Mouse (Mus musculus): Measurements from ENCODE around the gene Sp7.
"Not testable (repeated sequence)": the region's sequence is repeated elsewhere in the genome, so short reads cannot be mapped to it uniquely, and the experiment has no call there.

Gene Sp7

GRCm38 (mm10) chr15:102346444-102346843 is 20.5 kb downstream of the Sp7 start:
- no peak for DNase-seq (ENCODE audit: low spot score in 2 of 2)

DNA sequence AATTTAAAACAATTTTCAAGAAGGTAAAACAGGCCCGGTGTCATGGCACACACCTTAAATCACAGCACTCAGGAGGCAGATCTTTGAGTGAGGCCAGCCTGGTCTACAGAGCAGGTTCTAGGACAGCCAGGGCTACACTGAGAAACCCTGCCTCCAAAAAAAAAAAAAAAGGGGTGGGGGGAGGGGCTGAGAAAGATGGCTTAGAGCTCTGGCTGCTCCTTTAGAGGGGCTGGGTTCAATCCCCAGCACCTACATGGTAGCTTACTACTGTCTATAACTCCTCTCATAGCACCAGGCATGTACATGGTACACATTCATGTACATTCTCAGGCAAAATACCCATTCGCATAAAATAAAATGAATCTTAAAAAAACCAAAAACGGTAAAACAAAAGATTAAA is 22.5 kb downstream of the Sp7 start:
- DNase-seq (ENCODE audit: low spot score in 2 of 2) = no peak

GRCm38 (mm10) chr15:102341580-102341979 is 25.4 kb downstream of the Sp7 start:
- no peak for DNase-seq (ENCODE audit: low spot score in 2 of 2)

- DNase-seq (ENCODE audit: low spot score in 2 of 2) = no peak
Observed at GRCm38 (mm10) chr15:102339612-102340011, 27.4 kb downstream of the Sp7 start.

DNA sequence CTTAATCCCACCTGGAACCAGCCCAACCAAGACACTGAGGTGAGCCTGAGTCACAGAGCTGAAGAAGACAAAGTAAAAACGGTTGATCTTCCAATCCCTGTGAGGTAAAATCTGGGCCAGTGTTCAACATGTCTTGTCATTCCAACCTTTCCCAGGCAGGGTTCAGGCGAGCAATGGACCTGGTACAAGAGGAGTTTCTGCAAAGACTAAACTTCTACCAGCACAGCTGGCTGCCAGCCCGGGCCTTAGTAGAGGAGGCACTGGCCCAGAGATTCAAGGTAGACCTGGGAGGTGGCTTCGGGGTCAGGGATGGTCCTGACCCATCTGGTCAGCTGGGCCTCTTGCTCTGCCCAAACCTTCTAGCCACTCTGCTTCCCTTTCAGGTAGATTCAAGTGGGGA is 30.0 kb downstream of the Sp7 start:
- no peak for DNase-seq (ENCODE audit: low spot score in 2 of 2)

- not testable (repeated sequence) for DNase-seq (ENCODE audit: low spot score in 2 of 2)
Observed at GRCm38 (mm10) chr15:102335925-102336324, 31.1 kb downstream of the Sp7 start.

DNA sequence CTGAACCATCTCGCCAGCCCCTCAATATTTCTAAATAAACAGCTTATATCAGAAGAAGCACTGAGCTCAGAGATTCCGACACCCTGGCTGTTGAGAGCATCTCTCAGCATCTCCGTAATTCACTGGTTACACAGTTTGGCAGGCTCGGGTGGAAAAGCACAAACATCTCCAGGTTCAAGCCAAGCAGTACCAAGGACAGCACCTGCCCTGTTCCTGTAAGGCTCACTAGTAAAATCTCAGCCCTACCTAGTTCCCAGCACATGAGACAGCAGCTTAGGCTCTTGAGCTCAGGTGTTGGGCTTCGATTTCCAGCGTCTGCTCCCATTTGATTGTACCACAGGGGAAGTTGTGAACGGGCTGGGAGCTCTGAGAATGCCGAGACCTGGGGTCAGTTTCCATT is 31.7 kb downstream of the Sp7 start:
- no peak for DNase-seq (ENCODE audit: low spot score in 2 of 2)

- DNase-seq (ENCODE audit: low spot score in 2 of 2) = peak; percentile 69 to 77
Observed at GRCm38 (mm10) chr15:102331610-102332015, 35.4 kb downstream of the Sp7 start, which contains the start of gene Myg1. TSS of gene Myg1 (plus strand) at chr15:102331709.

GRCm38 (mm10) chr15:102326892-102327291 is 40.1 kb downstream of the Sp7 start:
- DNase-seq (ENCODE audit: low spot score in 2 of 2) = no peak

- peak; percentile 61 to 78 for DNase-seq (ENCODE audit: low spot score in 2 of 2)
Observed at GRCm38 (mm10) chr15:102326022-102326576, 40.9 kb downstream of the Sp7 start, which contains the start of gene Pfdn5. TSS of gene Pfdn5 (plus strand) at chr15:102326116.

DNA sequence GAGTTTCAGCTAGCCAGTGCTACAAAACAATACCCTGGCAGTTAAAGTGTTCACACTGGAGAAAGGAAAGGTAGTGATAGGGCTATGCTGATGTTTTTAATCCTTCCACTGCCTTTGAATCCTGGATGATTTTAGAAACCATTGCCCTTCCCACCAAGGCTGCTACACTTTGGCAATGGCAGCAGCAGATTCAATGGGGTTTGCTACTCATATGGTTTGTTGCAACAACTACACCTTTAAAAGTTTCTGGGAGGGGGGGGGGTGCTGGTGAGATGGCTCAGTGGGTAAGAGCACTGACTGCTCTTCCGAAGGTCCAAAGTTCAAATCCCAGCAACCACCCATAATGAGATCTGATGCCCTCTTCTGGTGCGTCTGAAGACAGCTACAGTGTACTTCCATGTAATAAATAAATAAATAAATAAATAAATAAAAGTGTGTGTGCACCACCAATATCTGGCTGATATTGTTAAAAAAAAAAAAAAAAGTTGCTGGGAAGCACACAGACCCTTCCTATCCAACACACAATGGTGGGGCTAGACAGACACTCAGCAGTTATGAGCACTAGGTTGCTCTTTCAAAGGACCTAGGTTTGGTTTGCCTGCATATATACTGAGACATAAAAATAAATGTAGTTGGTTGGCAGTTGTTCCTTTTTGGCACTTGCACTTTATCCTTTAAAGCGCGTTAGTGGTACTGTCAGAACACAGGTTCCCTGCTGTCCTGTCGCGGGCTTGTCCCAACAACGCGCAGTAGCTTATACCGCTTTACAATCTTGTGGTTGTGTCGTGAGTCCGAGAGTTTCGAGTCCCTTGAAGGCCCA is 42.1 kb downstream of the Sp7 start:
- no peak for DNase-seq (ENCODE audit: low spot score in 2 of 2)

DNA sequence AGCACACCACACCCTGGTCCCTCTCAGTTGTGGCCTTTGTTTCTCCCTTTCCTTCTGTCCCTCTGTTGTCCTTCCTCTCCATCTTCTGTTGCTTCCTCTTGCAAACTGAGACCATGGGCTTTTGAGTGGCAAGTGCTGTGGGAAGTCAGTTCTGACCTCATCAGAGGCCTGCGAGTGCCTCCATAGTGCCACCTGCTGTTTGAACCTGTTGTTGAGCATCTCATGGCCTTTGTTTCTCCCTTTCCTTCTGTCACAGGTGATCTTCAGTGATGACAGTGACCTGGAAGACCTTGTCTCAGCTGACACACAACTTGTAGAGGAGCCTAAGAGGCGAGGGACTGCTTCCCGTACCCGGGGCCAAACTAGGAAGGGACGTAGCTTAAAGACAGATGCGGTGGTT is 50.7 kb downstream of the Sp7 start:
- DNase-seq (ENCODE audit: low spot score in 2 of 2) = peak in 1 of 2 experiments; percentile 41

DNA sequence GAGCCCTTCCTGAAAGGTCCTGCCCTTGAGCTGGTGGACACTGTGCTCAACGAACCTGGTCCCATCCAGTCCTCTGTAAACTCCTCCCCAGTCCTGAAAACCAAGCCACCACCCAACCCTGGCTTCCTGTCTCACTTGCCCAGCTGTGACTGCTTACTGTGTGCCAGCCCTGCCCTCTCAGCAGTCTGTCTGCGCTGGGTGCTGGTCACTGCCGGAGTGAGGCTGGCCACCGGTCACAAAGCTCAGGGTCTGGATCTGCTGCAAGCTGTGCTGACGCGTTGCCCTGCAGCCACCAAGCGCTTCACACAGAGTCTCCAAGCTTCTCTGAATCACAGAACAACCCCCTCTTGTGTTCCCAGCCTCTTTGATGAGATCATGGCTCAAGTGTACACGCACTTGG is 51.7 kb downstream of the Sp7 start:
- DNase-seq (ENCODE audit: low spot score in 2 of 2) = no peak

DNA sequence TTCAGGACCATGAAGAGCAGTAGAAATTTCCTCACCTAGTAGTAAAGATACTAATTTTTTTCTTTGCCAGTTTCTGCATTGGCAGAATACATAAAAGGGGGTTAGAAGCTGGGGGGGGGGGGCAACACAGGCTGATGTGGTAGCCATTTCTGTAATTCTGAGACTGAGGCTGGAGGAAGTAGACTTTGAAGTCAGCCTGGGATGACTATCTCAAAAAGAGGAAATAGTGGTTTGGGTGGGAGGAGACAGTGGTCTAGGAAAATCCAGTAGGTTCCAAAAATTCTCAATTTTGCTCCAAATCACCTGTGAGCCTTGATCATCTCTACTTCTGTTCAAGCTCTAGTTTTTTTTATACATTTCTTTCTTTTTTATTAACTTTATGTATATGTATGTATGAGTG is 55.5 kb downstream of the Sp7 start:
- no peak for DNase-seq (ENCODE audit: low spot score in 2 of 2)

GRCm38 (mm10) chr15:102310074-102310845 is 56.7 kb downstream of the Sp7 start:
- DNase-seq (ENCODE audit: low spot score in 2 of 2) = no peak

GRCm38 (mm10) chr15:102308717-102309116 is 58.3 kb downstream of the Sp7 start:
- no peak for DNase-seq (ENCODE audit: low spot score in 2 of 2)
